Mouse (Mus musculus) spleen, adult 18-20 months (tissue): Measurements from ENCODE around the gene Sept8.

ENCODE experiments used
- DNase-seq, 2 experiments: peaks; one replicate each; pipeline ENCODE4 v3.0.0; 2022; ENCODE audit warnings: mixed read lengths in 2 of 2

Gene Sept8

DNA sequence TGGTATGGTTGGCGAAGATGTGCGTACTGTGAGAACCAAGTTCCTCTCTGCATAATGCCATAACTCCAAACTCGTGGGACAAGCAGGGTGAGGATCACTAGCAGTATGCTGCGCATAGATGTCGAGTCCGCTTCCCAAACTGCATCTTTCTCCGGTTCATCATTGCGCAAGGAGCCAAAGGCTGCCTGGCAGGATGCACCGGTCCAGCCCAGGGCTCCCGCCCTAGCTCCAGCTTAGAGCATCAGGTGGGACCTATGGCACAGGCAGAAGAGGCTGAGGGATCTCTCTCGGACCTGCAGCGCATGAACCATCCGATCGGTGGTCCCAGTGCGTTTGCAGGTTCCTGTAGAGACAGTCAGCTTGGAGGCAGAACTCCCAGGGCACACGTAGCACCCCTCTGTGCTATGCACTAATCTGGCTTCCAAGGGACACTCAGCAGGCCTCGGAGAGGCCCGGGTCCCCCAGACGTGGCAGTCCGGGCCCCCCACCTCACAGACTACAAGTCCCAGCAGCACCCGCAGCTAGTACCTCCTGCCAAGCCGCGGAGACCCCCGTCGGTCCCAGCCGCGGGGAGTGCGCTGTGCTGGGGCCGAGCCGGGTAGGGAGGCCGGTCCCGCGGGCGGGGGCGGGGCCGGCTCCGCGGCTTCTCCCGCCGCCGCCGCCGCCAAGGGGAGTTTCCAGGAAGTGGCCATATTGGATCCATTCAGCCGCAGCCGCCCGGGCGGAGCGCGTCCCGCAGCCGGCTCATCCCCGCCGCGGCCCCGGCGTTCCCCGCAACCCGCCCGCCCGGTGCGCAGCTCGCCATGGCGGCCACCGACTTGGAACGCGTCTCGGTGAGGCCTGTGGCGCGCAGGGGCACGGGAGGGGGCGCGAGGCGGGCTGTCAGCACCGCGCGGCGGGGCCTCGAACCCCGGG is at the start of gene Sept8:
Sept8 (plus strand) TSS at position 51 of the 915 bp plus-strand sequence.
- DNase-seq: peak in 1 of 2 experiments; percentile 14

DNA sequence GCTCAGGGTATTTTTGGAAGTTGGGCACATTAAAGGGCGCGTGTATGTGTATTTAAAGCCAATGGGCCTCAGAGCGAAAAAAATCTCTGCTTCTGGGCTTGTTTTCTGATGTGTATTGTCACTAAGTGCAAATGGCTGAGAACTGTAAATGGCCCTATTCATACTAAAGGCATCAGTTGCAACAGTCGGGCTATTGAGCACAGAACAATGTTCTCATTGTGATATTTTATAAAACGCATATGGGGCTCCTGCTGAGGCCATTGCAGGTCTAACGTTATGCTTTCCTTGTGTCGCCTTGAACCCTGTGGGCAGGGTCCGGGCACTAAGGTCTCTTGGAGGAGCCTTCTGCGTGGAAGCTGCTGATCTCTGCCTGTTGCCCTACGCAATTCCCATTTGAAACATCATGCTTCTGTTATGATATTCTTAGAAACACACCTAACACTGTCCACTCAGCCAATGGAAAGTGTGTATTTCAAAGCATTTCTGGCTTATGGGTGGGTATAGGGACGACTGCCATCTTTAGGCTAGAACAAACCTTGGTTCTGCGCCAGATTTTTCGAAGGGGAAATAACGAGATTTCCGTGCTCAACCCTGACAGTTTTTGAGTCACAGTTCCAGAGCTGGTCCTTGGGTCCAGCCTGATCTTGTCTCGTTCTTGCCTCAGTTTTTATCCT is 49.6 kb upstream of the Sept8 start:
- no peak for DNase-seq

DNA sequence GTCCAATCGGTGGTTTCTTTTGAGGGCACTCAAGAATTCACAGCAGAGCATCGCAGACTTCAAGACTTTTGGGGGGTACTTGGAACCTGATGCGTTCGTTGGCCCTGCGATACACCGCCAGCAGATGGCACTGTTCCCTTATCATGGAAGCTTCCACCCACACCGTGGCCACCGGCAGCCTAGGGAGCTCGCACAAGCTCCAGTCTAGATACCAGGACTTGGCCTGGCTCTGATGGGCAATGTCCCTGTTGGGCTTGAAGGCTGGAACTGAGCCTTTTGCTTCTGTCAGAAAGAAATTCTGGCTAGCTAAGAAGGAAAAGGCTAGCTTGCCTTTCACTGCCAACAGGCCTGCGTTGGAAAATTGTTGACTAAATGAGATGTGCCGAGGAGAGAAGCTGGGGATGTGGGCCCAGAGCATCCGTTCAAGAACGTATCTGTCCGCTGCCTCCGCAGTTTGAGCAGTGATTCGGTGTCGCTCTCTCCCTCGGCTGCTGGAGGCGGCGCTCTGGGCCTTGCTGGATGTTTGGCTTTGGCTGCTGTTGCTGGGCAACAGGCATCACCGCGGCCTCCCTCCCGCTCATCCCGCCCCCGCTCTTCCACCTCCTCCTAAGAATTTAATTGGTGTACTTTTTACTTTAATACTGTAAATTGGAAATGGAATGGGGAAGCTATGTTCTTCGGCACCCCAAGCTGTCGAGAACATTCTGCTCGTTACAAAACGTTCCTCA is 48.9 kb upstream of the Sept8 start, which contains the start of gene Gm9837:
Gm9837 (minus strand) TSS at position 512 of the 728 bp plus-strand sequence.
- DNase-seq: peak; percentile 57 to 81

DNA sequence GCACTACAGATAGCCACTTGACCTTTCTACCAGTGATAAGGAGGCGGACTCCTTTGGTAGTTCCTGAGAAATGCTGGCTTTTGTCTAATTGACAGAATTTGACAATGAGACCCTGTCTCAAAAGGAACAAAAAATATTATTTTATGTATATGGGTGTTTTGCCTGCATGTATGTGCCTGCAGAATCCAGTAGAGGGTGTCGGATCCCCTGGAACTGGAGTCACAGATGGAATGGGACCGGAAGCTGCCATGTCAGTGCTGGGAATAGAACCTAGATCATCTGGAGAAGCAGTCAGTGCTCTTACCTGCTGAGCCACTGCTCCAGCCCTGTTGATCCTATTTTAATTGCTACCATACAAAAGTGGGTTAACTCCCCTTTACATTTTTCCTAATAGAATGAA is 46.3 kb upstream of the Sept8 start:
- DNase-seq: no peak

DNA sequence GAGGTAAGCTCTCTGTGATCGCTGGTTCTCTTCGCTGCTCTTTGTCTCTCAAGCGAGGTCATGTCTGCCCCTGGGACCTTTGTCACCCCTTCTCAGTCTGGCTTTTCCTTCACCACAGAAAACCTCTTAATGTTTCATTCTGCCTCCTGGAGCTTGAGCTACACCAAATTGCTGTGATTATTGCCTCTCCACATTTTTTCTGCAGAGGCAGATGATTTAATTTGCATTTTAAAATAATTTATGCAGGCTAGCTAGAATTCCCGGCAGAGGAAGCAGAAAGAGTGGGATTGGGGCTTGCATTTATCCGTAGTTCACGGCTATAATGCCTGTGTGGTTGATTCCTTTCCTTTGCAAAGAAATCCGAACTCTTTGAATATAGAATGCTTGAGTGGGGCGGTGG is 43.4 kb upstream of the Sept8 start:
- DNase-seq: no peak

DNA sequence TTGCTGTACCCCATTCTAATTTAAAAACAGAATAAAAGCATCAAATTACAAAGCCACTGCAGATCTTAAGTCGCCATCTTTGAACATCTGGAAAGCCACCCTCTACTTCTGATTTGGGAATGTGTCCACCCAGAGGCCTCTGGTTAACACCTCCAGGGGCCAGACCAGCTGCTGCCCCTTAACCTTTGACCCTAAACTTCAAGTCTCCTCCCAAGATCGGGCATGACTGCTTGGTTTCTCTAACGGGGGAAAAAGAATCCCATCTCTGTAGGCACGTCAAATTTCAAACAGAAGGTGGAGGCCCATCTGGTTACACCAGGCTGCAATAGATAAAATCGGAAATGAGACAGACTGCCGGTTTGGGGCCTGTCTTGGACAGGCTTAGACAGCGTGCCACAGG is 41.2 kb upstream of the Sept8 start:
- no peak for DNase-seq

DNA sequence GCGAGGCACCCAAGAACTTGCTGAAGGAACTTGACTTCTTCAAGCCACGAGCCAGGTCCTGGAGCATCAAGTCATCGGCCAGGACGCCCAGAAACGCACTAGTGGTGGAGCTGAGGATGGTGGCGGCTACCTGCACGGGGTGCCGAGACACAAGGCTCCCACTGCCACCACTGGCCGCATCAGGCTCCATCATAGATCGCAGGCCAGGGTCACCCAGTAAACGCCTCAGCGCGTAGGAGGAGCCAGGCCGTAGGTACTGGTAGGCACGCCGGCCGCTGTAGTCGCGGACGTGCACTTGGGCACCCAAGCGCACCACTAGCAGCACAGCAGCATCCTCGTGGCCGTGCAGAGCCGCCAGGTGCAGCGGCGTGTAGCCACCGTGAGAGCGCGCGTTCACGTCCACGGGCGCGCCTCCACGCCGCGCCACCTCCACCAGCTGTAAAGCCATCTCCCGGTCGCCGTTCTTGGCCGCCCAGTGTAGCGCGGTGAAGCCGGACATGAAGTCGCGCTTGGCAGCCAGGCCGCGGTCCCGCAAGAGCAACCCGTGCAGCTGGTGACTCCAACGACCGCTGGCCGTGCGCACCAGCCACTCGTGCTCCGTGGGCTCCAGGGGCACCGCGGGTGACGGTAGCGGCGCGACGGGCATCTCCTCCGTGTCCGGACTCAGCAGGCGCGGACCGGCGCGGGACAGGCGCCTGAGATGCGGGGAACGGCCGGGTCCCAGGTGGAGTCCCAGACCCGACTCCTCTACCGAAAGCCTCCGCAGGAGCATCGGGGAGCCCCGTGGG is 40.5 kb upstream of the Sept8 start:
- DNase-seq: no peak

DNA sequence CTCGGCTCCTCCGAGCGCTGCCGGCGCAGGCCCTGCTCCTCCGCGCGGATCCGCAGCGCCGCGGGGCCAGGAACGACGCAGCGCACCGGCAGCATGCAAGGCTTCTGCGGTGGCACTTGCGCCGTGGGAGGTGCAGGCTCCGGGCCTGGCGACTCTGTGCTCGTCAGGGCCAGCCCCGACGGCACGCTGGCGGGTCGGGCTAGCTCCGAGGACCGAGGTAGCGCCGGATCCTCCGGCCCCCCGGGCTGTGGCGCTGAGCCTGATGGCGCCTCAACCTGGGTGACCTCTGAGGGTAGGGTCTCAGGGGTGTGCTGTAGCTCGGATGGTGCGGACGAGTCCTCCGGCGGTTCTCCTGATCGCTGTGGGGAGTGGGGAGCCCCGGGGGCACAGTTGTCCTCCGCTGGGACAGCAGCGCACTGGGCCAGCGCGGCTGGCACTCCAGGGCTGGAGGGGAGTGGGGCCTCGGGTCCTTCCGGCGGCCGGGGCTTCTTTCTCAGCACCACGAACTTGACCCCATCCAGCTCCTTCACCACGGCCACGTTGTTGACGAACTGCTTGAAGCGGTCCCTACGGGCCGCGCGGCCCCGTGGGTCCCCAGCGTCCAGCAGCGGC is 39.8 kb upstream of the Sept8 start:
- DNase-seq: no peak

DNA sequence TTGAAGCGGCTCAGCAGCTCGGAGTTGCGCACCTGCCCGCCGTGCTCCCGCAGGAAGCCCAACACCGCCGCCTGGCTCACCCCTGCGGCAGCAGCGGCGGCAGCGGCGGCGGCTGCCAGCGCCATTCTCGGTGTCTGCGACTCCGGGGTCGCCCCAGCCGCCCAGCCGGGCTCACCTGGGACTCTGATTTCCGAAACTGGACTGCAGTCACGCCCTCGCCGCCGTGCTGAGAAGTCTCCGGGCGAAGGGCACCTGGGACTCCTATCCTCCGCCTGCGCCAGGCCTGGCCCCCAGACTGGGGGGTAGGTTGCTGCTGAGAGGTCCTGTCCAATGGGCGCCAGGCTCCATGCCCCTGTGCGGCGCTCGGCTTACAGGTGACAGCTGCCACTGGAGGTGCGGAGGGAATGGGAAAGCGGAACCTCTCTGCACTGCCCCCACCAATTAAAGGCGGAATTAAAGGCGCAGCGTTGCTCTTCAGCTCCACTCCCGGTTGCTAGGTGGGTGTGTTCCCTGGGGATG is 39.2 kb upstream of the Sept8 start, which contains the start of the genes Gm9945 and Sowaha:
Gm9945 (plus strand) TSS at position 384 of the 519 bp plus-strand sequence.
Sowaha (minus strand) TSS at position 492 of the 519 bp plus-strand sequence.
- peak in 1 of 2 experiments; percentile 5 for DNase-seq

DNA sequence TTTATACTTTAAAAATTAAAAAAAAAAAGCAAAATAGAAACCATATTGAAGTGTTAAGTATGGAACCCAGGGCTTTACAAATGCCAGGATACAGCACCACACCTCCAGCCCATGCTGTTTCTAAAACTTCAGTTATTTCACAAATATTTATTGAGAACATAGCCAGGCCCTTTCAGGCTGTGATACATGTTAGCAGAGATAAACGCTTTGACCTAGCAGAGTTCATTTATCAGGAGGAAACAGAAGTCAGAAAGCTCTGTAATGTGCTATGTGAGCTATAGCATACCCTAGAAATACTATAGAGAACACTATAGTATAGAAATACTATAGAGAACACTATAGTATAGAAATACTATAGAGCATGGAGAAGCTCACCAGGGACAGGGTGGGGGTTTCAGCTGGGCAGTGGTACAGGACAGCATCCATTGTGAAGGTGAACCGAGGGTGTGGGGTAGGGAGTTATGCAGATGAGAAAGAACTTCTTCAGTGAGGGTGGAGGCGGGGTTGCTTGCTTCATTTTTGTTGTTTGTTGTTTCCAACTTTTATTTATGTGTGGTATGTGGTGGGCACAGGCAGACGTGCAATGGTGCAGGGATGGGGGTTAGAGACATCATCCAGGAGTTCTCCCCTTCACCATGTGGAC is 37.8 kb upstream of the Sept8 start:
- no peak for DNase-seq

DNA sequence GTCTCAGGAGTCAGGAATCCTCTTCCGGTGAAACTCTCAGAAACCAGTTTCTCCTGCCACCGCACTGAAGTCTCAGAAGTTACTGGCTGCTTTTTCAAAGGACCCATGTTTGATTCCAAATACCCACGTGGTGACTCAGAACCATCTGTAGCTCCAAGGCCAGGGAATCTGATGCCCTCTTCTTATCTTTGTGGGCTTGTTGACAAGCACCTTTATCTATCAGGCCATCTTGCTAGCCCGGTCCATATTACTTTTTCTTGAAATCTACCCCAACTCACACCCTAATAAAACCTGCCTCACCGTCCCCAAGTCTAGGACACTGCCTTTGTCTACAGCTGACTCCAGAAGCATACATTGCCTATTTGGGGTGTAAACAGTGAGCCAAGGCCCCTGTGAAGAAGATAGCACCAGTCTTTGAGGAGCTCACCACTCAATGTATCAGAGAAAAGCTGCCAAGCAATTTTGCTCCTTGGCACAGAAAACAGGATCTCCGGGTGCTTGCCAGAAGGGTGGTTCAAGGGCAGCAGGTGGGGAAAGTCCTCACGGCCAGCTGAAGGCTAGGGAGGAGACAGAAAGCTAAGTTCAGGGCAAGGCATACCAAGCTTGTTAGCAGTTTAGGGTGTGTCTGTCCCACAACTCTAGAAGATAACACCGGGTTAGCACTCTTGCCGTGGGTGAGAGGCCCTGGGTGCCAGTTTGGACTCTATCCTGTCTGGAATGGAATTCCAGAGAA is 35.7 kb upstream of the Sept8 start:
- no peak for DNase-seq

DNA sequence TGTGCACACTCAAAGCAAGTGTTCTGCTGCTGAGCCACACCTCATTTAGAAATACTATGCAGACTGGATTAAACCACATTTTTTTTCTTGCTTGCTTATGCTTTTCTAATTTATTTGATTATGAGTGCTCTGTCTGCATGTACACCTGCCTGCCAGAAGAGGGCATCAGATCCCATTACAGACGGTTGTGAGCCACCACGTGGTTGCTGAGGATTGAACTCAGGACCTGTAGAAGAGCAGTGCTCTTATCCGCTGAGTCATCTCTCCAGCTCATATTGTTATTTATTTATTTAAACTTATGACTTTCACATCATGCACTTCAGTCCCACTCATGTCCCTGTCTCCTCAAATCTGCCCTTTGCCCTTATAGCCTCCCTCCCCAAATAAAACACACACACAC is 33.3 kb upstream of the Sept8 start:
- DNase-seq: no peak

DNA sequence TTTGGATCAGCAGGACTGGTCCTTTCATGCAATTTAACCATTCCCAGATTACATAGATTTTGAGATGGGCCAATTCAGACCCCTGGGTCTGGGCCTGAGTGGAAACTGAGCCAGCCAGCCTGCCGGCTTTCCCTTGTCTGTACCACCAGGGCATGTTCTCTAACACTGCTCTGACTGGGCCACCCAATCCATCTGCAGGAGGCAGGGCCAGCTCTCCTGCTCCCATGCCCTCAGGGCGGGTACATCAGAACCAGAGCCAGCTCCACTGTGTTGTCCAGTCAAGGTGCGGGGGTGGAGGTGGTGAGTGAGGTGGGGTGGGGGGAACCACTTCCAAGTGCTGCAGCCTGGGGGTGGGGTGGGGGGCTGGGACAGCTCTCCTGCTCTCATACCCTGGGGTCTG is 32.7 kb upstream of the Sept8 start:
- DNase-seq: no peak

DNA sequence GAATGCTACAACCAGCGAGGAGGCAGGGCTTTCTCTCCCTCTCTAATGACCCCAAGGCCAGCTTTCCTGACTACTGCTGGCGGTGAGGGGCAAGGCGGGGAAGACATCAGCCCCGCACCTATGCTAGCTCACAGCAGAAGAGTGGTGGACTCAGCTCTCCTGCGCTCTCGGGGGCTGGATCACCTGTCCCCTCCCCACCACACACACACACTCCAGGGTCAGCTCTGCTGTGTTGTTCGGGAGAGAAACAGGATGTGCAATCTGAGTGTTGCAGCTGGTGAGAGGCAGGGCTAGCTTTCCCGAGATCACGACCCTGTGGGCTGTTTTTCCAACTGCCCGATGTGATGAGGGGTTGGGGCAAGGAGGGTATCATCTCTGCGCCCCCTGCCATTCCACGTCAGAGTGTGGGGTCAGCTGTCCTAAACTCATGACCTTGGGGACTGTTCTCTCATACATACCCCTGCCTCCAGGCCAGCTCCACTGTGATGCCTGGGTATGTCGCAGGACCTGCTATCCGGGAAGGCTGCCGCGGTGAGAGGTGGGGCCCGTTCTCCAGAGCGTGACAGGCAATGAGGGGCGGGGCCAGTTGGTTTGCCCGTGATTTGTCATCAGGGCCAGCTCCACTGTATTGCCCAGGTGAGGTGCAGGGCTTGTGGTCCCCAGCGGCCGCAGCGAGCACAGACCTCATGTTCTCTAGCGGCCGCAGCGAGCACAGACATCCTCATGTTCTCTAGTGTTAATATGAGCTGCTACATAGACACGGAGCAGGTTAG is 32.0 kb upstream of the Sept8 start:
- DNase-seq: peak in 1 of 2 experiments; percentile 3

DNA sequence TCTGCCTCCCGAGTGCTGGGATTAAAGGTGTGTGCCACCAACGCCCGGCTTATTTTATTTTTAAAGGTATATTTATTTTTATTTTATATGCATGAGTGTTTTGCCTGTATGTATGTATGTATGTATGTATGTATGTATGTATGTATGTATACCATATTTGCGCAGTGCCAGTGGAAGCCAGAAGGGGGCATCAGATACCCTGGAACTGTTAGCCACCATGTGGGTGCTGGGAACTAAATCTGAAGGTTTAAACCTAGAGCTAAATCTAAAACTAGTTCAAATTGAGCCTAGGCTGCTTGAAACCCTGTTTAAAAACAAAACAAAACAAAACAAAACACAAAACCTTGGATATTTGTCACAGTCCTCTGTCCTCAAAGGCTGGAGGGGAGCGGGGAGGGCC is 30.1 kb upstream of the Sept8 start:
- no peak for DNase-seq

DNA sequence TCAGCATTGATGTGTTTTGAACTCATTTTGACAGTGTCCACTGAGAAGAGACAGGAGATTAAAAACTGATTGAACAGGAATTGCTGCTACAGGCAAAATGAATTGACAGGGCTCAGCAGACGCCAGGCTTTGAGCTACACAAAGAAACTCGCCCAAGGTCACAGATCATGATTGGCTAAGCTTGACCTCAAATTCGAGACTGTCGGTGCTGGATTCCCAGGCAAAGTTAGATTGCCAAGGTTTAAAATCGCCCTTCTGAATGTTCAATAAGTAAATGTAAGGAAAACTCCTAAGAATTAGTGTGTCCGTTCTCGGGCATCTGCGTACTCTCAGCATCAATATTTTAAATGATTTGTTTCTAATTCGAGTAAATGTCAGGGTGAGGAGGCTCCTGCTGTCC is 29.6 kb upstream of the Sept8 start:
- DNase-seq: no peak

DNA sequence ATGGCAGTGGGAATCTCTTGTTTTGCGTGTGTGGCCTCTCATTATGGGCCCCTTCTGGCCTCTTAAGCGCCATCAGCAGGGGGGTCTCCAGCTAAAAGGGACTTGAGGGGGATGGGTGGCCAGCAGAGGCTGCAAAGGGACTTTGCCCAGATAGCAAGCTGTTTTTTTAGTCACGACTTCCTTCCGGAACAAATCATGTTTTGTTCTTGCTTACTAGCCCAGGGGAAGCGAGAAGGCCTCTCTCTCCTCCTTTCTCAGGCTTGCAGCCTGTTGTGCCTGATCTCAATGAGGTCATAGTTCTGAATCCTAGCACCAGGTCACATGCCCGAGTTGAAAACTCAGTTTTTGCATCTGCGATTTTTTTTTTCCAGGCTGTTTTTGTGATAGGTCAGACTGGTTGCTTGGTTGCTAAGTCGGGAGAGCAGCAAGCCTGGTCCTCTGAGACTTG is 27.1 kb upstream of the Sept8 start:
- DNase-seq: no peak

DNA sequence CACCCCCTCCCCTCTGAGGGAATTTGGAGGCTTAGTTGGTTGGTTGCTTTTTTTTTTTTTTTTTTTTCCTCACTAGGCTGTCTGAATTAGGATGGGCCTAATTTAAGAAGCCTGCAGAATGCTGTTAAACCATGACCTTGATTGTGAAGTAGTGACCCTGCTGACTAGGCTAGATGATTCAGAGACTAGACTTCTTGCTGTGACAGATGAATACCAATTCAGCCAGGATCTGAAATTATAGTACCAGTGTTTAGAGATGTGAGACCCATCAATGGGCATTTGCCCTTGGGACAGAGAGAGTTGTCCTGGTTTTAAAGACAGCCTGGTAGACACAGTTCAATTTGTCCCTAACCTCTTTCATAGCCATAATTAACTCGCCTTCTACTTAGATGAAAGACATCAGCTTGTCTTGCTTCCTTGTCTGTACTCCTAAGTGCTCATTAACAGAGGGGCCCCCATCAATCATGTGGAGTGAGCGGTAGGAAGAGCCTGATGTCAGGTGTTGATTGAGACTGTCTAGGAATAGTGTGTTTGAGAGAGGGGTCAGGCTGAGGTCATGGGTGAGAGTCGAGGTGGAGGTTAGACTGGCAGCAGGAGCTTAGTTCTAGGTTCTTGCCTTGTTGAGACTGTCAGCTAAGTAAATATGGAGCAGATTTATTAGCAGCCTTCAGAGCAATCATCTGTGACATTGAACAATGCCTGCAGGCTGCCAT is 25.7 kb upstream of the Sept8 start:
- DNase-seq: no peak

DNA sequence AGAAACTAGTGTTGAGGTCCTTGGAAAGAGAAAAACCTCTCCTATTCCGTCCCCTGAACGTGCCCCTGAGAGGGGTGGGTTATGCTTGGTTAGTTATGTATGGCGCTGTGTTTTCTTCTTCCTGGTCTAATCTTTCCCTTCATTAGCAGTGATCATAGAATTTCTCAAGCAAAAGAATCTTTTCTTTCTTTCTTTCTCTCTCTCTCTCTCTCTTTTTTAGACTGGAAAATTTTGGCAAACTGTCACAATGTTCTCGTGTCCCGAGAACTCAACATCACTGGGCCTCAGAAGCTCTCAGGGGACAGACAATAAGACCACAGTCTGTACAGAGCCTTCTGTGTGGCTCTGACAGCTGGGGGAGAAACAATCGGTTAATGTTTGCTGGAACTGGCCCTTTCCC is 23.6 kb upstream of the Sept8 start:
- DNase-seq: no peak
